Mouse (Mus musculus) neural tube, embryonic 11.5 days (tissue): ENCODE measurements at regions not wholly inside any gene's neighbourhood (a gene's known extent, or its start where the extent isn't known, plus 50 kb on each side); places are given as distances from the start of the nearest gene placed in this dataset.

Experiments
- ATAC-seq: fragments of 200-750 bp; cut with Nextera tagmentation; 2 replicates; pipeline ENCODE4 v1.8.0; 2017; ENCODE audit warnings: moderate number of reproducible peaks, mild to moderate bottlenecking, moderate TSS enrichment, moderate library complexity; ENCODE audit not compliant: insufficient read depth, low FRiP score, low TSS enrichment
- DNase-seq: peaks from one replicate; pipeline ENCODE4 v3.0.0-alpha.2; 2015; ENCODE audit warnings: low spot score
- H3K27ac ChIP-seq: fragments of 300-500 bp; sonication (generic); 2 replicates; pipeline ENCODE4 v1.5.1; 2014; ENCODE audit warnings: low read depth, mild to moderate bottlenecking, low read length
- H3K27me3 ChIP-seq: fragments of 300-500 bp; sonication (generic); 2 replicates; pipeline ENCODE4 v1.6.1; 2014; ENCODE audit warnings: mild to moderate bottlenecking, low read length, mixed read lengths; ENCODE audit not compliant: control insufficient read depth, insufficient read depth
- H3K36me3 ChIP-seq: fragments of 300-500 bp; sonication (generic); 2 replicates; pipeline ENCODE4 v1.6.1; 2014; ENCODE audit warnings: mild to moderate bottlenecking, low read length, moderate library complexity, mixed read lengths; ENCODE audit not compliant: control insufficient read depth, insufficient read depth
- H3K4me1 ChIP-seq: fragments of 300-500 bp; sonication (generic); 2 replicates; pipeline ENCODE4 v1.6.1; 2014; ENCODE audit warnings: low read length, mixed read lengths; ENCODE audit not compliant: control insufficient read depth, insufficient read depth
- H3K4me2 ChIP-seq: fragments of 300-500 bp; sonication (generic); 2 replicates; pipeline ENCODE4 v1.6.1; 2014; ENCODE audit warnings: low read depth, mild to moderate bottlenecking, moderate library complexity
- H3K4me3 ChIP-seq: fragments of 300-500 bp; sonication (generic); 2 replicates; pipeline ENCODE4 v1.5.1; 2014; ENCODE audit warnings: low read depth, low read length
- H3K9ac ChIP-seq: fragments of 300-500 bp; sonication (generic); 2 replicates; pipeline ENCODE4 v1.6.1; 2014; ENCODE audit warnings: mild to moderate bottlenecking, low read length
- H3K9me3 ChIP-seq: fragments of 300-500 bp; sonication (generic); 2 replicates; pipeline ENCODE4 v1.6.1; 2016; ENCODE audit warnings: low read length; ENCODE audit not compliant: control insufficient read depth
- WGBS: fragments of 180-500 bp; shearing (Covaris S2); extraction: QIAGEN DNeasy Blood & Tissue Kit; methylation state at CpG from one replicate; pipeline ENCODE4 v1.1.7; 2014; 5-methylcytosine and 5-hydroxymethylcytosine counted together

DNA sequence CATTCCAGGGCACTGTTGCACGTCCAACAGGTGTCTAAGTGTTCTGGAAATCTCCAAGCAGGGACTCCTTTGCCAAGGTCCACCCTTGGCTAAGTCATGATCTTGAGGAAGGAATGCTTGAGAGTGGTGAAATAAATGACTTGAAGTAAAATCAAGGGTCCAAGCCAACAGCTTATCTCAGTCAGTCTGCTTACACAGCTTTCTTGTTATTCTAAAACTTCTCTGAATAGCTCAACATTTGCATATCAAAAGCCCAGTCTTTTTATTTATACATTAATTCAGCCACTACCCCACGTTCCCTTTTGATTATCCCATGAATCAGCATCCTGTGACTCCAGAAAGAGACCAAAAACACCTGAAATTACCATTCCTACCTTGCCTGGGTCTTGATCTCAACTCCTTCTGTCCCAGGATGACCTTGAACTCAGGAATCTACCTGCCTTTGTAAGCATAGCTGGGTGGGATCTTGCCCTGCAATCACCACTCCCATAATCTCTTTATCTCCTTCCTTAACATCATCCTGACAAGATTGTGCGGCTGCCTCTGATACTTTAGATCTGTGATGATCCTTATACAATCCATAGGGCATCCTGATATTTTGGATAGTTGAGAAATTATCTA lies 57.5 kb upstream of the Sestd1 start:
- Histone ChIP-seq H3K36me3 (no peaks in the 10 kb centered on the region), H3K4me3 (no peak overlapping the region), H3K9ac (no peak overlapping the region), H3K9me3 (no peaks in the 10 kb centered on the region), H3K4me1 (no peaks in the 10 kb centered on the region), H3K27ac (no peak overlapping the region), H3K4me2 (no peak overlapping the region), H3K27me3 (no peaks in the 10 kb centered on the region)
- WGBS: 70% methylated on average over 3 of the region's 3 CpGs
- no peak for ATAC-seq
- no peak for DNase-seq

DNA sequence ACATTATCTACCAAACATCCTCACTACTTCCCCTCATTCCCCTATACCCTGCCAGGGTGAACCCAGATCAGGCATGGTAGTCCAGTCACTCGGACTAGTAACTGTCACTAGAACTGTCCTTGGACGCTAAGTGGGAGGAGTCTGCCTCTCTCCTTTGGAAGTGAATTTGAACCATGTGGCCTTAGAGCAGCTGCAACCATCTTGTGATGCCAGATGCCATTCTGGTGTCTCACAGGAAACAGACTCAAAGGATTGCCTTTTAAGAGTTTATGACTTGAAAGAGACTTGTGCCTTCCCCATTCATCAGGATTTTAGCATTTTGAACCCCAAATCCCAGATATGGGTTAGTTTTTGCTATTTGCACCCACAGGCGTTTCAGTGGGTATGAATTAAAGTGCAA lies 56.9 kb upstream of the Sestd1 start:
- Histone ChIP-seq H3K36me3 (no peaks in the 10 kb centered on the region), H3K9ac (no peak overlapping the region), H3K4me3 (no peak overlapping the region), H3K9me3 (no peaks in the 10 kb centered on the region), H3K27me3 (no peaks in the 10 kb centered on the region), H3K4me2 (no peak overlapping the region), H3K27ac (no peak overlapping the region), H3K4me1 (no peaks in the 10 kb centered on the region)
- DNase-seq (no peak), ATAC-seq (no peak)
- 80% methylated on average over 3 of the region's 3 CpGs for WGBS

- H3K9me3 ChIP-seq: no peaks in the 10 kb centered on the region
- no peak for ATAC-seq
- no peaks in the 10 kb centered on the region for H3K4me1 ChIP-seq
- WGBS: 90% methylated on average over 3 of the region's 3 CpGs
- no peak for DNase-seq
- H3K27ac ChIP-seq: no peak overlapping the region
- H3K4me3 ChIP-seq: no peak overlapping the region
- no peaks in the 10 kb centered on the region for H3K27me3 ChIP-seq
- no peaks in the 10 kb centered on the region for H3K36me3 ChIP-seq
- H3K9ac ChIP-seq: no peak overlapping the region
- H3K4me2 ChIP-seq: no peak overlapping the region
Observed at GRCm38 (mm10) chr2:77336810-77337209, 56.4 kb upstream of the Sestd1 start.

DNA sequence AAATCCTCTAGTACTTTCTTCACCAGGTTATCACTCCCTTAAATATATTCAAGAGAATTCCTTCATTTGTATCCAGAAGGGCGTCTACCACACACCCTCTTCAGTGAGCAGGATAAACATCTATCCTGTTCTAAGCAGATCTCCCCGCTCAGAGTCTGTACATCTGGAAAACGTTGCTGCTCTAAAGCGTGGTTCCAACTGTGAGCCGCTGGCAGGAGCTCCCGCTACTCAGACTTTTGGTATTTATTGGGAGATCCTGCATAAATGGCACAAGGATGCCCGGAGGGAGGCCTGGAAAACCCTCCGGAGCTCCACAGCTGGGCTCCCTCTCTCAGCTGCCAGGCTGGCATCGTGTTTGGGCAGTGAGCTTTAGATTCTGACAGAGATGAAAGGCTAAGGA lies 54.3 kb upstream of the Sestd1 start:
- Histone ChIP-seq H3K4me3 (no peak overlapping the region), H3K9me3 (no peaks in the 10 kb centered on the region), H3K36me3 (no peaks in the 10 kb centered on the region), H3K27me3 (no peaks in the 10 kb centered on the region), H3K4me2 (no peak overlapping the region), H3K9ac (no peak overlapping the region), H3K4me1 (no peaks in the 10 kb centered on the region), H3K27ac (no peak overlapping the region)
- WGBS: 61% methylated on average over 9 of the region's 9 CpGs
- DNase-seq: no peak
- no peak for ATAC-seq

DNA sequence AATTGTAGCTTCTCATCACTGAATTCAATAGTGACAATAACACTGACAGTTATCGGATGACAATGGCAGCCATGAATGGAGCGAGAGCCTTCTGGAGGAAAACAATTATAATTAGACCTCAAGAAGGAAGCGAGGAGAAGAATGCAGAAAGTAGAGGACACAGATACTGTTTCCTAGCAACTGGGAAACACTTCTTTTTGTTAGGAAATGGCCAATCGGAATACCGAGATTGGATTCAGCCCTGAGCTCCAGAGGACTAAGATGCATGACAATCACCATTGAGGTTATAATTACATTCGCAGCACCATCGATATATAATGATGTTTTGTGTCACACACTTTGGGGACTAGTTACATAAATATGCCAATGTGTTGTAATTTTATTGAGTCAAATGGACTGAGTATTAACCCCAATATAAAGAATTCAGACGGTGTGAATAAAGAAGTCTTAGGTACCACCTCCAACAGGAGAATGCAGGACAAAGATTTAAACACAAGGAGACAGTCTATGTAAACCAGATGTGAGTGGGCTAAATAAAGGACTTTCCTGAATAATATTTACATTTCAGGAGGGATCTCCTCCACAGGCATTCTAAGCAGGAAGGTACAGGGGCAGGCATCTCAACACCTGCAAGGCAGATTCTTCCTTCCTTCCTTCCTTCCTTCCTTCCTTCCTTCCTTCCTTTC lies 53.1 kb upstream of the Sestd1 start:
- Histone ChIP-seq H3K27ac (no peak overlapping the region), H3K4me3 (no peak overlapping the region), H3K9ac (no peak overlapping the region), H3K4me1 (no peaks in the 10 kb centered on the region), H3K4me2 (no peak overlapping the region), H3K27me3 (no peaks in the 10 kb centered on the region), H3K9me3 (no peaks in the 10 kb centered on the region), H3K36me3 (no peaks in the 10 kb centered on the region)
- DNase-seq (no peak), ATAC-seq (no peak)
- 63% methylated on average over 8 of the region's 8 CpGs for WGBS
